Mouse (Mus musculus) embryonic stem cell, embryonic (primary cell): ENCODE measurements around the gene 4921511M17Rik.
"Not testable (repeated sequence)": the region's sequence is repeated elsewhere in the genome, so short reads cannot be mapped to it uniquely, and the experiment has no call there.

Experiments used
- CTCF ChIA-PET, 4 experiments: fragments of 300-600 bp in 2 of 4; fragments of 350-600 bp in 2 of 4; sonication (Branson Sonifier 250); formaldehyde crosslinking; loops; one replicate each; lab custom pipeline; 2022; ENCODE audit warnings: inconsistent platforms in 2 of 4; lab: Charles Lee
- POLR2A ChIA-PET, 4 experiments: fragments of 300-600 bp in 2 of 4; fragments of 350-600 bp in 2 of 4; sonication (Branson Sonifier 250); formaldehyde crosslinking; loops; one replicate each; lab custom pipeline; 2022; ENCODE audit warnings: antibody characterized with exemption in 4 of 4, inconsistent platforms in 1 of 4; lab: Charles Lee

Gene 4921511M17Rik

DNA sequence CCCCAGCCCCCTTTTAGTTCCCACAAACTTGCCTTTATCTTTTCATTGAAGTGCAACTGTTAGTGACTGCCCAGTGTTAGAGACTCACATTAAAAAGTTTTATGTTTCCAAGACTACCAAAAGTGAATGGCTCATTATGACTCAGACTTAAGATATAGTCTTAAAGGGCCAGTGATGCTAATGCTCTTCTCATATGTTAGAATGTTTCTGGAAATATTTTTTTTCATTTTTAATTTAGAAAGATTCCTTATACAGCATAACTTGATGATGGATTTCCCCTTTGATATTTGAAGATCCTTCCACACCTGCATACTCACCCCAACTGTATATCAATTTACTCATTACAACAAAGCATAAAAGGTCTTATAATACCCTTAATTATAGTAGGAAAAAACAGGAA lies at the start of gene 4921511M17Rik:
Gene 4921511M17Rik, minus strand, starts transcription at position 101 of the 400 bp plus-strand sequence.
- POLR2A ChIA-PET, CTCF ChIA-PET: not testable (repeated sequence)

DNA sequence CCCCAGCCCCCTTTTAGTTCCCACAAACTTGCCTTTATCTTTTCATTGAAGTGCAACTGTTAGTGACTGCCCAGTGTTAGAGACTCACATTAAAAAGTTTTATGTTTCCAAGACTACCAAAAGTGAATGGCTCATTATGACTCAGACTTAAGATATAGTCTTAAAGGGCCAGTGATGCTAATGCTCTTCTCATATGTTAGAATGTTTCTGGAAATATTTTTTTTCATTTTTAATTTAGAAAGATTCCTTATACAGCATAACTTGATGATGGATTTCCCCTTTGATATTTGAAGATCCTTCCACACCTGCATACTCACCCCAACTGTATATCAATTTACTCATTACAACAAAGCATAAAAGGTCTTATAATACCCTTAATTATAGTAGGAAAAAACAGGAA lies 21.3 kb upstream of the 4921511M17Rik start, which contains the start of gene Gm10057:
Gene Gm10057, minus strand, starts transcription at position 101 of the 400 bp plus-strand sequence.
- CTCF ChIA-PET, POLR2A ChIA-PET: not testable (repeated sequence)

- CTCF ChIA-PET, POLR2A ChIA-PET: not testable (repeated sequence)
These were observed 21.1 kb downstream of the 4921511M17Rik start, which contains the start of gene Samt1 for GRCm38 (mm10) chrX:154012540-154012939. TSS of gene Samt1 (minus strand) at chrX:154012640.

- POLR2A ChIA-PET, CTCF ChIA-PET: not testable (repeated sequence)
These were observed 56.7 kb downstream of the 4921511M17Rik start for GRCm38 (mm10) chrX:153976914-153977313.

GRCm38 (mm10) chrX:153976467-153976866 lies 57.2 kb downstream of the 4921511M17Rik start:
- CTCF ChIA-PET, POLR2A ChIA-PET: not testable (repeated sequence)

DNA sequence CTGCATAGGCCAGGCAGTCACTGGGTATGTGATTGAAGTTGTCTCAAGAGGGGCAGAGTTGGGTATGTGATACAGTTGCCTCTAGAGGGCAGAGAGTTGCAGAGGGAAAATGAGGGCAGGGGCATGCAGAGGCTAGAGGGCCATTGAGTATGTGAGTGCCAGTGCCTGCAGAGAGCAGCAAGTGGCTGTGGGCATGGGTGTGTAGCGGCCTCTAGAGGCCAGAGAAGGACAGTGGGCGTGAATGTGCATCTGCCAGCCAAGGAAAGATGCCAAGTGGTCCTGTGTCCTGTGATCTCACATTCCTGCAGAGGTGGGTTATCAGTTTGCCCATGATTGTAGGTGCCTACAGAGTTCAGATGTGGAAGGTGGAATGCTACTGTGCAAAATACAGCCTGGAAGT lies 59.2 kb downstream of the 4921511M17Rik start:
- POLR2A ChIA-PET = no interaction called here
- CTCF ChIA-PET = no interaction called here
